Mouse (Mus musculus) heart, embryonic 15.5 days (tissue): Measurements from ENCODE around the gene Vmn2r83. TPM values are rescaled to one million over a fixed set of nuclear protein-coding genes. Genes with fewer than 3 reads are reported as not detected.

Experiments
- ATAC-seq: fragments of 200-750 bp; cut with Nextera tagmentation; replicated peaks from 2 replicates; pipeline ENCODE4 v1.8.0; 2017; ENCODE audit warnings: low read depth, moderate TSS enrichment; ENCODE audit not compliant: insufficient number of reproducible peaks, insufficient read depth, low FRiP score
- H3K27ac ChIP-seq: fragments of 300-500 bp; sonication (generic); 2 replicates; pipeline ENCODE4 v1.5.1; 2015; ENCODE audit warnings: mild to moderate bottlenecking, inconsistent platforms
- H3K27me3 ChIP-seq: fragments of 300-500 bp; sonication (generic); 2 replicates; pipeline ENCODE4 v1.6.1; 2015; ENCODE audit warnings: inconsistent platforms
- H3K36me3 ChIP-seq: fragments of 300-500 bp; sonication (generic); 2 replicates; pipeline ENCODE4 v1.6.1; 2015; ENCODE audit warnings: mild to moderate bottlenecking, inconsistent platforms
- H3K4me1 ChIP-seq: fragments of 300-500 bp; sonication (generic); replicated peaks from 2 replicates; pipeline ENCODE4 v1.6.1; 2015; ENCODE audit warnings: inconsistent platforms
- H3K4me2 ChIP-seq: fragments of 300-500 bp; sonication (generic); 2 replicates; pipeline ENCODE4 v1.6.1; 2015; ENCODE audit warnings: inconsistent platforms, mild to moderate bottlenecking, moderate library complexity
- H3K4me3 ChIP-seq: fragments of 300-500 bp; sonication (generic); 2 replicates; pipeline ENCODE4 v1.5.1; 2015; ENCODE audit warnings: mild to moderate bottlenecking, inconsistent platforms
- H3K9ac ChIP-seq: fragments of 300-500 bp; sonication (generic); 2 replicates; pipeline ENCODE4 v1.6.1; 2015; ENCODE audit warnings: mild to moderate bottlenecking, inconsistent platforms
- H3K9me3 ChIP-seq: fragments of 300-500 bp; sonication (generic); replicated peaks from 2 replicates; pipeline ENCODE4 v1.6.1; 2016; ENCODE audit warnings: inconsistent platforms
- WGBS: fragments of 180-500 bp; shearing (Covaris S2); methylation state at CpG from one replicate; pipeline ENCODE4 v1.1.7; 2015; ENCODE audit warnings: mixed read lengths; 5-methylcytosine and 5-hydroxymethylcytosine counted together
- polyA plus RNA-seq: library from polyadenylated mRNA; unstranded; fragments of >200 nt; fragmentation: Nextera tagmentation; extraction: Ambion mirVana; gene quantifications from 2 replicates; pipeline ENCODE4 v1.2.1, GENCODE M21; 2015

The Vmn2r83 gene
- polyA plus RNA-seq, 1 experiment from 2014 or later, result not detected

- Histone ChIP-seq H3K36me3 (peaks cover 6% of the 10 kb centered on the region; the same call in 1 of the 2 replicates), H3K27me3 (no peaks in the 10 kb centered on the region), H3K27ac (no peak overlapping the region), H3K9ac (no peak overlapping the region), H3K4me3 (no peak overlapping the region), H3K9me3 (no peaks in the 10 kb centered on the region), H3K4me1 (peaks cover 6% of the 10 kb centered on the region; the same call in 1 of the 2 replicates), H3K4me2 (no peak overlapping the region)
- 83% methylated on average over 3 of the region's 3 CpGs for WGBS
- no peak for ATAC-seq
These were observed 59.5 kb downstream of the Vmn2r83 start for GRCm38 (mm10) chr10:79528081-79528480.

GRCm38 (mm10) chr10:79530241-79530640 is 61.7 kb downstream of the Vmn2r83 start:
- no peak for ATAC-seq
- Histone ChIP-seq H3K4me2 (no peak overlapping the region), H3K4me1 (peaks cover 15% of the 10 kb centered on the region; the same call in 1 of the 2 replicates), H3K27me3 (no peaks in the 10 kb centered on the region), H3K27ac (no peak overlapping the region), H3K4me3 (no peak overlapping the region), H3K9ac (no peak overlapping the region), H3K9me3 (no peaks in the 10 kb centered on the region), H3K36me3 (peaks cover 6% of the 10 kb centered on the region; the same call in 1 of the 2 replicates)
- 83% methylated on average over 8 of the region's 8 CpGs for WGBS

GRCm38 (mm10) chr10:79530721-79531120 is 62.2 kb downstream of the Vmn2r83 start:
- Histone ChIP-seq H3K9me3 (no peaks in the 10 kb centered on the region), H3K4me3 (no peak overlapping the region), H3K4me2 (no peak overlapping the region), H3K36me3 (peaks cover 6% of the 10 kb centered on the region; the same call in 1 of the 2 replicates), H3K27ac (no peak overlapping the region), H3K9ac (no peak overlapping the region), H3K27me3 (no peaks in the 10 kb centered on the region), H3K4me1 (peaks cover 15% of the 10 kb centered on the region; the same call in 1 of the 2 replicates)
- ATAC-seq, result no peak
- WGBS, result 90% methylated on average over 13 of the region's 13 CpGs

GRCm38 (mm10) chr10:79531593-79531992 is 63.1 kb downstream of the Vmn2r83 start:
- Histone ChIP-seq H3K4me2 (no peak overlapping the region), H3K4me3 (no peak overlapping the region), H3K27ac (no peak overlapping the region), H3K36me3 (peaks cover 3% of the 10 kb centered on the region; the same call in 1 of the 2 replicates), H3K27me3 (no peaks in the 10 kb centered on the region), H3K4me1 (peaks cover 15% of the 10 kb centered on the region; the same call in 1 of the 2 replicates), H3K9ac (no peak overlapping the region), H3K9me3 (no peaks in the 10 kb centered on the region)
- WGBS, result 83% methylated on average over 3 of the region's 3 CpGs
- ATAC-seq, result no peak

- Histone ChIP-seq H3K4me1 (peaks cover 15% of the 10 kb centered on the region; the same call in 1 of the 2 replicates), H3K4me3 (peak overlapping the region; percentile 74), H3K36me3 (no peaks in the 10 kb centered on the region), H3K4me2 (peak overlapping the region; percentile 99), H3K9ac (peak overlapping the region; percentile 64; the same call in 1 of the 2 replicates), H3K27me3 (no peaks in the 10 kb centered on the region), H3K27ac (no peak overlapping the region), H3K9me3 (no peaks in the 10 kb centered on the region)
- no peak for ATAC-seq
- WGBS, result 38% methylated on average over 3 of the region's 3 CpGs
These were observed 64.1 kb downstream of the Vmn2r83 start for GRCm38 (mm10) chr10:79532678-79533077.

GRCm38 (mm10) chr10:79533126-79533911 is 64.8 kb downstream of the Vmn2r83 start, which contains the start of gene Plpp2:
TSS of gene Plpp2 (minus strand) at chr10:79533796.
- Histone ChIP-seq H3K9me3 (no peaks in the 10 kb centered on the region), H3K27me3 (no peaks in the 10 kb centered on the region), H3K4me3 (peak within 1 kb of the TSS; percentile 74), H3K9ac (peak within 1 kb of the TSS; percentile 64), H3K4me2 (peak within 1 kb of the TSS; percentile 99), H3K36me3 (no peaks in the 10 kb centered on the region), H3K4me1 (peaks cover 15% of the 10 kb centered on the region; the same call in 1 of the 2 replicates), H3K27ac (peak within 1 kb of the TSS; percentile 8; the same call in 1 of the 2 replicates)
- peak; percentile 77 for ATAC-seq
- WGBS, result under 1% methylated on average over 52 of the region's 52 CpGs

GRCm38 (mm10) chr10:79534426-79534825 is 65.9 kb downstream of the Vmn2r83 start:
- no peak overlapping the region for H3K9ac ChIP-seq
- H3K4me3 ChIP-seq, result no peak overlapping the region
- ATAC-seq, result no peak
- H3K27me3 ChIP-seq, result no peaks in the 10 kb centered on the region
- H3K9me3 ChIP-seq, result no peaks in the 10 kb centered on the region
- WGBS, result 88% methylated on average over 2 of the region's 2 CpGs
- no peak overlapping the region for H3K27ac ChIP-seq
- 0 out of 2 replicates have a peak overlapping the region, but pooled peaks have one; percentile 99 for H3K4me2 ChIP-seq
- H3K4me1 ChIP-seq, result peaks cover 15% of the 10 kb centered on the region; the same call in 1 of the 2 replicates
- no peaks in the 10 kb centered on the region for H3K36me3 ChIP-seq

GRCm38 (mm10) chr10:79535431-79535830 is 66.9 kb downstream of the Vmn2r83 start:
- Histone ChIP-seq H3K4me3 (no peak overlapping the region), H3K4me1 (peaks cover 15% of the 10 kb centered on the region; the same call in 1 of the 2 replicates), H3K4me2 (no peak overlapping the region), H3K36me3 (peaks cover 10% of the 10 kb centered on the region; the same call in 1 of the 2 replicates), H3K9me3 (no peaks in the 10 kb centered on the region), H3K9ac (no peak overlapping the region), H3K27me3 (no peaks in the 10 kb centered on the region), H3K27ac (no peak overlapping the region)
- ATAC-seq, result no peak
- 69% methylated on average over 1 of the region's 1 CpGs for WGBS

GRCm38 (mm10) chr10:79536461-79537080 is 68.0 kb downstream of the Vmn2r83 start:
- no peak overlapping the region for H3K4me3 ChIP-seq
- no peak overlapping the region for H3K4me2 ChIP-seq
- ATAC-seq, result no peak
- no peak overlapping the region for H3K27ac ChIP-seq
- H3K4me1 ChIP-seq, result peaks cover 15% of the 10 kb centered on the region; the same call in 1 of the 2 replicates
- no peak overlapping the region for H3K9ac ChIP-seq
- no peaks in the 10 kb centered on the region for H3K27me3 ChIP-seq
- peaks cover 19% of the 10 kb centered on the region; the same call in 1 of the 2 replicates for H3K36me3 ChIP-seq
- WGBS, result 71% methylated on average over 12 of the region's 12 CpGs
- no peaks in the 10 kb centered on the region for H3K9me3 ChIP-seq

GRCm38 (mm10) chr10:79537271-79537670 is 68.7 kb downstream of the Vmn2r83 start:
- Histone ChIP-seq H3K36me3 (peaks cover 25% of the 10 kb centered on the region; the same call in 1 of the 2 replicates), H3K4me2 (no peak overlapping the region), H3K27ac (no peak overlapping the region), H3K9ac (no peak overlapping the region), H3K9me3 (no peaks in the 10 kb centered on the region), H3K4me1 (peaks cover 15% of the 10 kb centered on the region; the same call in 1 of the 2 replicates), H3K27me3 (no peaks in the 10 kb centered on the region), H3K4me3 (no peak overlapping the region)
- no peak for ATAC-seq
- WGBS, result 83% methylated on average over 7 of the region's 7 CpGs

- peaks cover 12% of the 10 kb centered on the region; the same call in 1 of the 2 replicates for H3K4me1 ChIP-seq
- no peaks in the 10 kb centered on the region for H3K9me3 ChIP-seq
- H3K9ac ChIP-seq, result no peak overlapping the region
- no peak overlapping the region for H3K27ac ChIP-seq
- peaks cover 30% of the 10 kb centered on the region for H3K36me3 ChIP-seq
- no peak overlapping the region for H3K4me2 ChIP-seq
- no peaks in the 10 kb centered on the region for H3K27me3 ChIP-seq
- ATAC-seq, result no peak
- no peak overlapping the region for H3K4me3 ChIP-seq
- WGBS, result 82% methylated on average over 2 of the region's 2 CpGs
These were observed 69.2 kb downstream of the Vmn2r83 start for GRCm38 (mm10) chr10:79537781-79538180.
